Mouse (Mus musculus): ENCODE results near the gene Rrn3. TPM values are rescaled to one million over a fixed set of nuclear protein-coding genes. Genes with fewer than 3 reads are reported as not detected.
"Not testable (repeated sequence)": the region's sequence is repeated elsewhere in the genome, so short reads cannot be mapped to it uniquely, and the experiment has no call there.

The Rrn3 gene
- total RNA-seq (2021) = 48.6 and 50.0 TPM in 2 replicates
- long read RNA-seq, transcript Rrn3-201 (18 exons, 3,582 nt) = major isoform, 38 of 53 reads
- long read RNA-seq, partial matches to known transcripts = 12 of 53 reads
- long read RNA-seq, other reads (novel, unspliced or antisense) = 3 of 53 reads

DNA sequence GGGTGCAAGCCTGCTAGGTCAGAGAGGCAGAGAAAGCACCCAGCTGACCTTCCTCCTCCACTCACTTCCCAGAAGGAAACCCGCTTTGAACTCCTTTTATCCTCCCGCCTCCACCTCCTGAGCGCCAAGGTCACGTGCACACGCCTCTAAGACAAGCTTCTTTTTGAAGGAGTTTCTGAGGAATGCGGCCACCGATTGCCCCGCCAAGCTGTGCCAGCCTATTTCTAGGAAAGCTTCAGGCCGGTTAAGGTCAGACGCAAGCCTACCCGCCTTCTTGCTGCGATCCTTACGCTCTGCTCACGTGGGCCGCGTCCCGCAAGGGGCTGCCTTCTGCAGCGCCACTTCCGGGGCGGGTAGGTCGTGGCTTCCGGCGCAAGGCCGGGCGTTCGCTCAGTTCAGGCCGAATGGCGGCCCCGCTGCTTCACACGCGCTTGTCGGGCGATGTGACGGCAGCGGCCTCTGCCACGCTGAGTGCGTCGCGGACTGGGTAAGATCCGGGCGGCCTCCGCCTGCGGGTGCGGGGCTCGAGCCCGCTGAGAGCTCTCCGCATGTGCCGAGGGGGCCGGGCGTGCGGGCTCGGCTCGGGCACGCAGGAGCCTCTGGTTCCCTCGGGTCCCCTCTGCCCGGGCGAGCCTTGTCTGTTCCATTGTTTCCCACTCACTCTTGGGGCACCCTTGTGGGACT, at the start of gene Rrn3:
Rrn3 (plus strand) TSS at position 356 of the 684 bp plus-strand sequence.
- peak; percentile 91 for DNase-seq

DNA sequence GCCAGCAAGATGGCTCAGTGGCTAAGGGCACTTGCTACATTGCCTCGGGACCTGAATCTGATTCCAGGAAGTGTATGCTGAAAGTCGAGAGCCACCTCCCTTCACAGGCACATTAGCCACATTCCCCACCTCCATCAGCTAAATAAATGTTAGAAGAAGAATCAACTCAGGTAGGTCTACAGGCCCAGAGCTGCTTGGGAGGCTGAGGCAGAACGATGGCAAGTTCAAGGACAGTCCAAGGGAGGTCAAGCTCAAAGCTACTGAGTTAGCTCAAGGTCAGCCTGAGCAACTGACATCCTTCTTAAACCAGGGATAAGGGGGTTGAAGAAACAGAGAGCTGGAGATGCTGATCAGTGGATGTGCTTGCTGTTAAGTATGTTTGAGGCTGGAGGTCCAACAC, 47.7 kb upstream of the Rrn3 start:
- no peak for DNase-seq

DNA sequence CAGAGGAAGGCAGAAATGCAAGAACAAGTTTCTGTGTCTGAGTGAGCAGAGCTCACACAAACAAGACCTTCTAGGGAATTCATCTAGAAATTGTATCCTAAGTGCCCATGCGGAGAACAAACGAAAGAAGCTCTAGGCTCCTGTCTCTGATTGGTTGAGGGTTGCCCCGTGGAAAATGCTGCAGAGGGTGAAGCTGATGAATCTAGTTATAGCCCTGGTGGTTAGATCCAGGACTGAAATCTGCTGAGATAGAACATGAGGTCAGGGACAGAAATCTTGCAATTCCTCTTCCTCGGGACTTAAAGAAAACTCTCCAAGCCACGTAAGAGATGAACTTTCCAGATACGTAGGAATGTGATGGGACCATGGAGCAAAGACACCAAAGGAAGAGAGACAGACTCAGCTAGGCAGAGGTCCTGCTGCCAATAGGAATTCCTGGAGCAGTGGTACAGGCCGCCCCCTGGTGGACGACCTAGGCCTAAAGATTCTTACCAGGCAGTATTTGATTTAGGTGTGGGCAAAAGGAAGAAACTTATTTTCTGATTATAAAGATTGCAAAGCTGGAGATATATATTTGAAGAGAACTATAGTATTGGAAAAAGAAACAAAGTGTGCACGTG, 46.9 kb upstream of the Rrn3 start:
- peak; percentile 85 for DNase-seq

DNA sequence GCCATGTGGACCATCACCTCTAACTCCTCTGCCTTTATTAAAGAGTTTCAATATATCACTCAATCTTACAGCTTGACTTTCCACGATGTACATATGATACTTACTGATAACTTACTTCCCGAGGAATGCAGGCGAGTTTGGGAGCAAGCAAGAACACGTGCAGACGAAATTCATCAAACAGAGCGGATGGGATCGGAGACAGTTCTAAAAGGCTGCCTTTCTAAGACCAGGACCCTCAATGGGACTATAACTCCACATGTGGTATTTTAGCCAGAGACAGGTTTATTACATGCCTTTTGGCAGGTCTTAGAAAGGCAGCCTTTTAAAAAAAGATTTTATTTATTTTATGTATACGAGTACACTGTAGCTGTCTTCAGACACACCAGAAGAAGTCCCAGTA, 44.5 kb upstream of the Rrn3 start:
- DNase-seq = no peak

DNA sequence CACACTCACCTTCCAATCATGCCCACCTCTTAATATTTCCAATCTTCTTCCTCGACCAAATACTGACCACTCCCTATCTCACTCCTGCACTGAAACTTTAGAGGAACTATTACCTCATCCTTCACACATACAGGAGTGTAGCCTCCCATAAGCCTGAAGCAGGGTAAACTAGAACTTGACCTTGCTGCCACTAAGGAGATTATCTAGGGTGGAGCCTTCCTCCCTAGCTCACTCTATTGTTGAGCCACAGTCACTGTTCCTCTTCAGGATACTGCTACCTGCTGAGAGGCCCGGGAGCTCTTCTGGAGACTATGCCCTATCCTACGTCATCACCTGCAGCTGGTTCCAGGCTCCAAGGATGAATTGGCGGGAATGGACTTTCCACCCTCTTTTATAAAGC, 41.5 kb upstream of the Rrn3 start:
- not testable (repeated sequence) for DNase-seq

DNA sequence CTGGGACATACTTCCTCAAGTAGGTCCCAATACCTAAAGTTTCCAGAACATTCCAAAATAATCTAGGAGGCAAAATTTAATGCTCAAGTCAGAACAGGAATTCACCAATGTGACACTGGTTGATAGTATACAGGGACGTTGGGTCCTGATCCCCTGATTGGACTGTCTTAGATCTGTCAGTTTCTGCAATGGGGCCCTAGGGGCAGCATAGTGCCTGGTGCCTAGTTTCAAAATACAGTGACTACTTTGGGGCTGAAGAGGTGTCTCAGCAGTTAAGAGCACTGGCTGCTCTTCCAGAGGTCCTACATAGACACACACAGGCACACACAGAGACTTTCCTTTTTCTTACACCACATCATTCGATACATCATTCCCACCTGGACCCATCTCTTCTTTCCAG, 39.7 kb upstream of the Rrn3 start:
- no peak for DNase-seq

DNA sequence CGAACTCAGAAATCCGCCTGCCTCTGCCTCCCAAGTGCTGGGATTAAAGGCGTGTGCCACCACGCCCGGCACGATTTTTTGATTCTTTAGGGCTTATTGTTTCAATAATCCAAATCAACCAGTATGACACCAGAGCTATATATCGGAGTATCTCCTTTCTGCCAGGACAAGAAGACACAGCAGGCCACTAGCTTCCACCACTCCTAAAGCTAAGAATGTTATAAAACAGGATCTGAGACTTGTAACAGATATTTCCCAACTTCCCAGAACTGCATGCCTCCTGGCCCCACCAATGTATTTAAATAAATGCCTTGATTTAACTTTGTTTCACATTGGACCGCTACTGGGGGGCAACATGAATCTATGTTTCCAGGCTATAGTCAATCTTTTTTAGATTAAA, 32.8 kb upstream of the Rrn3 start:
- DNase-seq = no peak

DNA sequence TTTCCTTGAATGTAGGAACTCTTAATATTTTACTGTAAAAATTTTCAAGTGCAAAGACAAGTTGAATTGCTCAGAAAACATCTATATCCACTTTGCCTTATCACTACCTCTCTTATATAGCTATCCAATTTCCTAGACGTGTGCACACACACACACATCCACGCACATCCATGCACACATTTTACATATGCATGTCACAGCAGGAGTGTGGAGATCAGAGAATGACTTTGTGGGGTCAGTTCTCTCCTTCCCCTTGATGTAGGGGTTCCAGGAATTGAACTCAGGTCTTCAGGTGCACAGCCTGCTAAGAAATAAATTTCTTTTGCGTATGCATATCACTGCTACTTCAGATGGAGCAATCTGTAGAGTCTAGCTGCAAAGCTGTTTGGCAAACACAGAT, 32.4 kb upstream of the Rrn3 start:
- no peak for DNase-seq

DNA sequence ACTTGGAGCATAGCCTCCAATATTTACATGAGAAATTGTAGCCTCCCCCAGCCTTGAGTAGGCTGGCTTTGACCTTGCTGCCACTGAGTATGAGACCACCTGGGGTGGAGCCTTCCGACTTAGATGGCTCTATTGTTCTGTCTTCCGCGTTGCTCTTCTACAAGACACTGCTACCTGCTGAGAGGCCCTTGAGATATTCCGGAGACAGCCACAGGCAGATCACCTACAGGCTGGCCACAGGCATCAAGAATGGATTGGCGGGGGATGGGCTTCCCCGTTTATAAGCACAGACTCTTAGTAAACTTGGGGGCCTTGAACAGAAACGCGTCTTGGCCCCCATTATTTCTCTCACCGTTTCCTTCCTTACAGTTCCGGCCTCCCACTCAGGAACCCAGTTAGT, 31.7 kb upstream of the Rrn3 start:
- not testable (repeated sequence) for DNase-seq

DNA sequence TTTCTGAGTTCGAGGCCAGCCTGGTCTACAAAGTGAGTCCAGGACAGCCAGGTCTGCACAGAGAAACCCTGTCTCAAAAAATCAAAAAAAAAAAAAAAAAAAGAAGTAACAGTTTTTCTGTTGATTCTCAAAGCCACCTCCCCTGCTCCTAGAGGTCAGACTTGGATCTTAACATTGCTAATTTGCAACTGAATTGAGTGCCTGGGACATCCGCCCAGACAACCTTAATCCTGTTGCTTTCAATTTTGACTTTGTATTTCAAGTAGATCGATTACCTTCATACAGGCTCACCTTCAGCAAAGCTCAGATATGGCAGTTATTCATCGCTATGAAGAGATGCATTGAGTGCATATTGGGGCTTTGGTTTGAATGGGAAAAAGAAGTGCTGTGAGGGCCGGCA, 31.2 kb upstream of the Rrn3 start:
- no peak for DNase-seq

DNA sequence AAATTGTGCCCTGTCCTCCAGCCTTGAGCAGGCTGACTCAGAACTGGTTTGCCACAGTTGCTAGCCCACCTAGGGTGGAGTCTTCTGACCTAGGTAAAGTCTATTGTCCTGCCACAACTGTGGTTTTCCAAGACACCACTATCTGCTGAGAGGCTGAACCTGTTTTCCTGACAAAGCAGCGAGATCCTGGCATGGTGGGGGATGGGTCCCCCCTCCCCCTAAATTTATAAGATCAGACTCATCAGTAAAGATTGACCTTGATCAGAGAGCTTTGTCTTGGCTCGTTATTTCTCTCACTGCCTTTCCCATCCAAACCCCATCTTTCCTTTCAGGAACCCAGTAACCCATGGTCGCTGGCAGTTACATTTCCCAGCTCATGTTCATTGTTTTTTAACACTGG, 30.5 kb upstream of the Rrn3 start:
- no peak for DNase-seq

DNA sequence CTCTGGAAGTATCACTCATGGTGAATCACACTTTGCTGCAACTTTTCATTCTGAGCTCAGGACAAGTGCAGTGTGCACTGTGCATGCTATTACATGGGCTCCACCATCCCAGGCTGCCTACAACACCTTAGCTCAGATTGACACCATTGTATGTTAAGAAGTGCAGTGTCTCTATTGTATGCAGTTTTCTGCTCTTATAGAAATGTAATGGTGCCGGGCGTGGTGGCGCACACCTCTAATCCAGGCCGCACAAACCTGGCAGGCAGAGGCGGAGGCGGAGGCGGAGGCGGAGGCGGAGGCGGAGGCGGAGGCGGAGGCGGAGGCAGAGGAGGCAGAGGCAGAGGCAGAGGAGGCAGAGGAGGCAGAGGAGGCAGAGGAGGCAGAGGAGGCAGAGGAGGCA, 29.9 kb upstream of the Rrn3 start:
- no peak for DNase-seq

DNA sequence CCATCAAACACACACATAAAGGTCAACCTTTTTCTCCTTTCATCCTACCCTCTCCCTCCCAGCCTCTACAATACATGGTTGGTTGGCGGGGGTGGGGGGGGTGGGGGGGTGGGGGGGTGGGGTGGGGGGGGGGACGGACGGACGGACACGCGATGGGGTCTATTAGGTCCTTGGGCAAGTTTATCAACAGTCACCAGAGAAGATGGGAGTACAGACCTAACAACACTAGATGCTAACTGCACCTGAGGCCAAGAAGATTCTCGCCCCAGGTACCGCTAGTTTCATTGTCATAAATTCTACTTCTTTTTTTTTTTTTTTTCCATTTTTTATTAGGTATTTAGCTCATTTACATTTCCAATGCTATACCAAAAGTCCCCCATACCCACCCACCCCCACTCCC, 26.5 kb upstream of the Rrn3 start:
- no peak for DNase-seq

DNA sequence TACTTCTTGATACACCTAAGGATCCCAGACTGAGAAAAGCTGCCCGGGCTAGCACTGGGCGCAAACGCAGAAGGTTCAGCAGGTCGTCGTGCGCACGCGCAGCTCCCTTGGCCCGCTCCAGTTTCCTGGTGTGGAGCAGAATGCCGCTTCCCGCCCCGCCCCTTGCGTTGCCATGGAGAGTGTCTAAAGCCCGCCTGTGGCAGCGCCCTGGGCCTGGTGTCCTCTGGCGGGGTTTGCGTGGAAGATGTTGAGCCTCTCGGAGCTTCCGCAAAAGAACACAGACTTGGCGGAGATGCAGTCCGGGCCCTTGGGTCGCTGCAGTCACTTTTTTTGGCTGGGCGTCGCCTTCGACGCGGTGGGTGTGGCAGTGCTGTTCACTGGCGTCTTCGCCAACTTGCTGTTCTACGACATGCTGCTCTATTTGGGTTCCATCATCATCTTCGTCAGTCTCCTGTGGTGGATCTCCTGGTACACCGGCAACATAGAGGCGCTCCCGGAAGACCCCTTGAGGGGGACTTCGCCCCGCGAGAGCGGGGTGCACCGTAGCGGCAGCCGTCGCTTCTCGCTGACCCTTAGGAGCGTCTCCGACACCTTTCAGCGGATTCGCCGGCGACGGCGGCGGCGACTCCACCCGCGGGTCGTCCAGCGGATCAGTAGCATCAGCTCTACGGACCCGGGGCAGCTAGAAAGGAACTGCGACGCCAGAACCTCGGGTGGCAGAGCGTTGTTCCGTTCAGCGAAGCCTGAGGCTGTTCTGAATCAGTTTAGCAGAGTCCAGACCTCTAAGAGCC, 25.9 kb upstream of the Rrn3 start:
- DNase-seq = peak; percentile 98

DNA sequence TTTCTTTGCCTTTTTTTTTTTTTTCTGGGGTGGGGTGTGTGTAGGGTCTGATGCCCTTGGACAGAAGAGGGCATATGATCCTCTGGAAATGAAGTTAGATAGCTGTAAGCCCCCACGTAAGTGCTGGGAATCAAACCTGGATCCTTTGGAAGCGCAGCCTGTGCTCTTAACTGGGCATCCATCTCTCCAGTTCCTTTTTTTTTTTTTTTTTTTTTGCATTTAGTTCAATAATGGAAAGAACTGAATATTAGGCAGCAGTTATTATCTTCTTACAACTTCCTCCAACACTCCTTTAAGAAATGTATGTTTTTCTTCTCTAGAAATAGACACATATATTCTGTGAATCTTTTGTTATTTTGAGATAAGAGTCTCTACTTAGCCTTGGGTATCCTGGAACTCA, 22.7 kb upstream of the Rrn3 start:
- DNase-seq = no peak

DNA sequence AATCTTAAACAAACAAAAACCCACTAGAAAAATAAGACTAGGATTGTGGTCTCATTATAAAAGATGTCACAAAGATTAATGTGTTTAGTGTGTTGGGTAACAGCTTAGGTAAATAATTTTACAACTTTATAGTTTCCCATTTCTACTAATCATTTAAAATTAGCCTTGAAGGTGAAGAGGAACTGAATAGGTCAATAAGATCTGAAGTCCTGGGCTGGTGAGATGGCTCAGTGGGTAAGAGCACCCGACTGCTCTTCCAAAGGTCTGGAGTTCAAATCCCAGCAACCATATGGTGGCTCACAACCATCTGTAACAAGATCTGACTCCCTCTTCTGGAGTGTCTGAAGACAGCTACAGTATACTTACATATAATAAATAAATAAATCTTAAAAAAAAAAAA, 17.7 kb upstream of the Rrn3 start:
- DNase-seq = not testable (repeated sequence)

DNA sequence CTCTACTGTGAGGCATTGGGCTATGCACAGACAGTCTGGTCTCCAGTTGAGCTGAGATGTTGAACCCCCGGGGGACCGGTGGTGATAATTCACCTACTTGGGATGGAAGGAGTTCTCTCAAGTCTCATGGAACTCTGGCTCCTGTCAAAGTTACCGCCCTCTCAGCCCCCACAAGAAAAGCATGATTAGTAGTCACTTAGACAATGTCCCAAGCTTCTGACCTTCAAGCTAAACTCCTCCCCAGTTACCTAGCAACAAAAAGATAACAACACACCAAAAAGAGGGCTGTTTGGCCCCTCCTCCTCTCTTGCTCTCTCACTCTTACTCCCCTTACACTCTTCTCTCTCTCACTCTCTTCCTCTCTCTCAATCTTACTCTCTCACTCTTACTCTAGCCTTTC, 16.0 kb upstream of the Rrn3 start:
- DNase-seq = no peak

DNA sequence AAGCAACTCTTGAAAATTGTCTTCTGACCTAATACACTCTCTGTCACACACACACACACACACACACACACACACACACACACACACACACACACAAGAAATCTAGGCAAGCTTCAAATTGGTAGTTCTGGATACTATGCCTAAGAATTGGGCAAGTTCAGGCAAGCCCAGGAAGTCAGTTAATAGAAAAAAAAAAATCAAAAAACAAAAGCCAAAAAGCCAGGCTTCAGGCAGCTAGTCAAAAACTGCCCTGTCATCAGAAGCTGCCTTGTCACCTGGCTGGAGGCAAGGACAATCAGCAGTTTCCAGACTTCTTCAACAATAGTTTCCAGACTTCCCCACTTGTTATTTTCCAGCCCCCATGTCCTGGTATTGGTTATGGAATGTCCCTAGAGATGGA, 14.1 kb upstream of the Rrn3 start:
- DNase-seq = no peak

DNA sequence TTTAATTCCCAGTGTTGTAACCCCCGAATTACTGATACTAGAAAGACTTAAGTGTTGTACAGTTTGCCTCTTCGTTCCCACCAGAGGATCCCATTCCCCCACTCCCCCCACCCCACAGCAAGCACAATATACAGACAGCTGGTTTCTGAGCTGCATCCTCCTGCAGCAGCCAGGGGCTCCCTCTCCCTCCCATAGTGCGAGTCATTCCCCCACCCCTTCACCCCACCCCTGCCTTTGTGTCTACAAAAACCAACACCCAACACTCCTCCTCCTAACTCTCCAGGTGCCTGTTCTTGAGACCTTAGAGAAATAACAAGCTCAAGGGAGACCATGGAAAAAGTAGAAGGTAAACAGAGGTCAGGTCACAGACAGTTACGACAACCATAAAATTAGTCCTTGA, 8.9 kb upstream of the Rrn3 start:
- DNase-seq = not testable (repeated sequence)

DNA sequence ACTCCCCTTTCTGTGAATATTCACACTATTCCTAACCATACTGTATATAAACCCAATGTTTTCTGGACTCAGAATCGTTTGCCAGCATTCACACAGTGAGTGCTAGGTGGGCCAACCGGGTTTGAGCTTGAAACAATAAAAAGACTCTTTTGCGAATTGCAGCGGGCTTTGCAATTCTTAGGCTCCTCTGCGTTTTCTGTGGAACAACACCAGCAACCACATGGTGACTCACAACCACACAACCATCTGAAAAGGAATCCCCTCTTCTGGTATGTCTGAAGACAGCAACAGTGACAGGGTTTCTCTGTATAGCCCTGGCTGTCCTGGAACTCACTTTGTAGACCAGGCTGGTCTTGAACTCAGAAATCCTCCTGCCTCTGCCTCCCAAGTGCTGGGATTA, 8.5 kb upstream of the Rrn3 start:
- DNase-seq = not testable (repeated sequence)

DNA sequence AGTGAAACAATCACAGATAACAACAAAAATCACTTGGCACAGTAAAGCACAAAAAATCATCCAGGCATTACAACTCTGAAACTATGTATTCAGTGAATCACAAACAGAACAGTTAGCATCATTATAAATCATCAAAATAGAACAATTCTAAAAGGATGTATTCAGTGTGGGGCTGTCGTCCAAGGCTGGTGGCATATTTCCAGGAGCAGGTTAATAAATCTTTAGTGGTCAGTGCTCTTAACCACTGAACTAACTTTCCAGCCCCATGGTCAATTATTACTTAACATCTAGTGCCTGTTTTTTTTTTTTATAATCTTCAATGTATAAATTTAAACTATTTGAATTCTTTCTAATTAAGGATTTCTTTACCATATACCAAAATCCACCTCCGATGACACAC, 6.5 kb upstream of the Rrn3 start:
- peak; percentile 65 for DNase-seq

DNA sequence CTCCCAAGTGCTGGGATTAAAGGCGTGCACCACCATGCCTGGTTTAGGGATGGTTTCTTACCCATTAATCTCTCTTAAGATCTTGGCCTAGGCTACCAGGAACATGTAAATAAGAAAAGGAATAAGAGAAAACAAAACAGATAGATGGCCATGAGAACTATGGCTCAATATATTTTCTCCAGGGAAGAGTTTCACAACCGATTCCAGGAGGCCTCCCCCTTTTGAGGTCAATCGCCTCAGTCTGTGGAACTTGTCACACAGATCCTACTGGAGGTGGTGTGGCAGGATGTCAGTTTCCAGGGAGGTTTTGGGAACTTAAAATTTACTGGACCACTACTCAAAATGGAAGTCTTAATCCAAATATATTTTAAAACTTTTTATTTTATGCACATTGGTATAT, 5.9 kb upstream of the Rrn3 start:
- DNase-seq = not testable (repeated sequence)

DNA sequence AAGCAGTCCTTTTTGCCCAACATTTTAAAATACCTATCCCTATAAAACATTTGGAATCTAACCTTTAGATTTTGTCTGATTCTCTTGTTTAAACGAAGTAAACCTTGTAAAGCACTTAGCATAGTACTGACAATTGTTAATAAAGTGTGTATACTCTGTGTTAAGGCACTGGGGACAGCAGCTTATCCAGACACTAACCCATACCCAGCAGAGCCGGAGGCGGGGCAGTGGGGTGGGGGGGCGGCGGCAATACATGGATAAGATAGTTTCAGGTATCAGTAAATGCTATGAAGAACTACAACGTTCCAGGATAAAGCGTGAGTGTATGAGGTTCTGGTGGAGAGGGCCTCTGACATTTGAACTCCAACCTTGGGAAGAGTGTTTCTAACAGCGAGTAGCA, 708 bp downstream of the Rrn3 start:
- no peak for DNase-seq

Measured in adrenal gland, postnatal 25 days (tissue).